Mouse (Mus musculus) spleen, adult 18-20 months (tissue): ENCODE data around the gene Ceacam11.
"Not testable (repeated sequence)": the region's sequence is repeated elsewhere in the genome, so short reads cannot be mapped to it uniquely, and the experiment has no call there.

Experiments
- DNase-seq, 2 experiments: peaks; one replicate each; pipeline ENCODE4 v3.0.0; 2022; ENCODE audit warnings: mixed read lengths in 2 of 2

Gene Ceacam11

DNA sequence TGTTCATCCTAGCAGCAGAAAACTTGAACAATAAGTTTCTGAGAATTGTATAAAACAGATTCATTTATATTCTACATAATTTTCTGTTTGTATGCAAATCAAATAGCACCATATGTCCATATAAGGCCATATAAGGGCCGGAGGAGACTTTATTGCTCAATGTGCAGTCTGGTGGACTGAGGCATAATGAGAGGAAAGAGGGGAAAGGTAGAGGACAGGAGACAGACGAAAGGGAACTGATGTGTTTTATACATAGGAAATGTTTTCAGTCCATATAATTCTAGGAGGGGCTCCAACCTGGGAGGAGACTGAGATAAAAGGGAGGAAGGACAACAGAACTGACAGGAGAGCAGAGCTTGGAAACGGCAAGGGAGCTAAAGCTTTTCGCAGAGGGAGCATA, at the start of gene Ceacam11:
Gene Ceacam11, plus strand, starts transcription at position 301 of the 400 bp plus-strand sequence.
- DNase-seq = no peak

DNA sequence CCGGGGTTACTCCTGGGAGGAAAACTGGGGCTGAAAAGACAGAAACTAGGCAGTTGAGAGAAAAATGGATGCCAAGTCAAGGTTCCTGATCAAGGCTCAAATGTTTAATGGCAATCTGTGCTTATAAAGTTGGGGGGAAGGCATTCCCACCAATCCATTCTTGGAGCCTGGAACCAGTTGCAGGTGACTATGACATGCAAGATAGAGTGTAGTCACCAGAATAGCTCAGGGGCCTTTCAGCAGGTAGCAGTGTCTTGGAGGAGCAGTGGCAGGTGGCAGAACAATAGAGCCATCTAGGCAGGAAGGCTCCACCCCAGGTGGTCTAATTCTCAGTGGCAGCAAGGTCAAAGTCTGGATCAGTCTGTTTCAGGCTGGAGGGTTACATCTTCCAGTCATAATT, 29.2 kb downstream of the Ceacam11 start:
- not testable (repeated sequence) for DNase-seq

- DNase-seq = no peak
These were observed 37.7 kb downstream of the Ceacam11 start, which contains the start of gene Ceacam13 for GRCm38 (mm10) chr7:18009589-18009988. TSS of gene Ceacam13 (plus strand) at chr7:18009889.
